Mouse (Mus musculus) embryo, embryonic 11 days (tissue): ENCODE results near the gene Wdr38.
"Not testable (repeated sequence)": the region's sequence is repeated elsewhere in the genome, so short reads cannot be mapped to it uniquely, and the experiment has no call there.

Experiments used
- DNase-seq: peaks from one replicate; pipeline ENCODE4 v3.0.0-alpha.2; 2015

Wdr38 gene

GRCm38 (mm10) chr2:38999381-38999780 lies 2.1 kb downstream of the Wdr38 start:
- no peak for DNase-seq

- DNase-seq, result no peak
Observed at GRCm38 (mm10) chr2:38999910-39000586, 2.8 kb downstream of the Wdr38 start.

- no peak for DNase-seq
Observed at GRCm38 (mm10) chr2:39000587-39000919, 3.3 kb downstream of the Wdr38 start.

- no peak for DNase-seq
Observed at GRCm38 (mm10) chr2:39001866-39002265, 4.6 kb downstream of the Wdr38 start.

GRCm38 (mm10) chr2:39003106-39003505 lies 5.8 kb downstream of the Wdr38 start:
- no peak for DNase-seq

- DNase-seq, result no peak
Observed at GRCm38 (mm10) chr2:39003512-39003911, 6.2 kb downstream of the Wdr38 start.

GRCm38 (mm10) chr2:39004372-39004771 lies 7.1 kb downstream of the Wdr38 start:
- peak; percentile 39 for DNase-seq

GRCm38 (mm10) chr2:39004880-39005435 lies 7.7 kb downstream of the Wdr38 start, which contains the start of gene Arpc5l:
Gene Arpc5l (plus strand): TSS chr2:39005348.
- DNase-seq, result peak; percentile 97

GRCm38 (mm10) chr2:39005574-39006079 lies 8.4 kb downstream of the Wdr38 start, which contains the start of gene Rpl35:
Gene Rpl35 (minus strand): TSS chr2:39005624.
- peak; percentile 61 for DNase-seq

- no peak for DNase-seq
Observed at GRCm38 (mm10) chr2:39006149-39006730, 9.0 kb downstream of the Wdr38 start.

- DNase-seq, result peak; percentile 95
Observed at GRCm38 (mm10) chr2:39007865-39008264, 10.6 kb downstream of the Wdr38 start.

GRCm38 (mm10) chr2:39008350-39008851 lies 11.1 kb downstream of the Wdr38 start:
- DNase-seq, result peak; percentile 48

GRCm38 (mm10) chr2:39008954-39009365 lies 11.7 kb downstream of the Wdr38 start:
- peak; percentile 53 for DNase-seq

- DNase-seq, result not testable (repeated sequence)
Observed at GRCm38 (mm10) chr2:39010144-39010543, 12.9 kb downstream of the Wdr38 start.

GRCm38 (mm10) chr2:39011264-39011663 lies 14.0 kb downstream of the Wdr38 start:
- DNase-seq, result no peak

- no peak for DNase-seq
Observed at GRCm38 (mm10) chr2:39011971-39012370, 14.7 kb downstream of the Wdr38 start.

GRCm38 (mm10) chr2:39012768-39013279 lies 15.5 kb downstream of the Wdr38 start:
- no peak for DNase-seq

- no peak for DNase-seq
Observed at GRCm38 (mm10) chr2:39016581-39016980, 19.3 kb downstream of the Wdr38 start.

- no peak for DNase-seq
Observed at GRCm38 (mm10) chr2:39020004-39020403, 22.7 kb downstream of the Wdr38 start.

- DNase-seq, result no peak
Observed at GRCm38 (mm10) chr2:39031611-39032010, 34.3 kb downstream of the Wdr38 start.

- DNase-seq, result no peak
Observed at GRCm38 (mm10) chr2:39040215-39040614, 42.9 kb downstream of the Wdr38 start.

GRCm38 (mm10) chr2:39048515-39048914 lies 51.2 kb downstream of the Wdr38 start:
- no peak for DNase-seq
